Mouse (Mus musculus): ENCODE results near the gene Gm10392. TPM values are rescaled to one million over a fixed set of nuclear protein-coding genes. Genes with fewer than 3 reads are reported as not detected.

The Gm10392 gene
- polyA plus RNA-seq (2012; rRNA removed) = not detected in 2 replicates

DNA sequence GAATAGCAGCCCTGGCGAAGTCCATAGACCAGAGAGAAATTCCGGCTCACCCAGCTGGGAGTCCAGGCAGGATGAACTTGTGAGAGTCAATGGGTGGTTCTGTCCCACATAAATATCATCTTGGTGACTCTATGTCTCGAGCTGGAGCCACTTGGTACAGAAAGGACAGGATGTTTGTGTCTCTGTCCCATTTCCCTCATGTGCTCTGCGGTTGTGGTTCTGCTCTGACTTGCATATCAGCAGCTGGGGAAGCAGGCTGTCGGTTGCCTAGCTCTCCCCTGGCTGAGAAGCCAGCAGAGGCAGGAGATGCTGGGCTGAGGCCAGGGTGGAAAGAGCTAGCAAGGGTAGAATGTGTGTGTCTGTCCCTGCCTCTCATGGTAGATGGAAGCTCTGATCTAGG is at the start of gene Gm10392:
TSS of gene Gm10392 (minus strand) at position 156 of the 400 bp plus-strand sequence.

DNA sequence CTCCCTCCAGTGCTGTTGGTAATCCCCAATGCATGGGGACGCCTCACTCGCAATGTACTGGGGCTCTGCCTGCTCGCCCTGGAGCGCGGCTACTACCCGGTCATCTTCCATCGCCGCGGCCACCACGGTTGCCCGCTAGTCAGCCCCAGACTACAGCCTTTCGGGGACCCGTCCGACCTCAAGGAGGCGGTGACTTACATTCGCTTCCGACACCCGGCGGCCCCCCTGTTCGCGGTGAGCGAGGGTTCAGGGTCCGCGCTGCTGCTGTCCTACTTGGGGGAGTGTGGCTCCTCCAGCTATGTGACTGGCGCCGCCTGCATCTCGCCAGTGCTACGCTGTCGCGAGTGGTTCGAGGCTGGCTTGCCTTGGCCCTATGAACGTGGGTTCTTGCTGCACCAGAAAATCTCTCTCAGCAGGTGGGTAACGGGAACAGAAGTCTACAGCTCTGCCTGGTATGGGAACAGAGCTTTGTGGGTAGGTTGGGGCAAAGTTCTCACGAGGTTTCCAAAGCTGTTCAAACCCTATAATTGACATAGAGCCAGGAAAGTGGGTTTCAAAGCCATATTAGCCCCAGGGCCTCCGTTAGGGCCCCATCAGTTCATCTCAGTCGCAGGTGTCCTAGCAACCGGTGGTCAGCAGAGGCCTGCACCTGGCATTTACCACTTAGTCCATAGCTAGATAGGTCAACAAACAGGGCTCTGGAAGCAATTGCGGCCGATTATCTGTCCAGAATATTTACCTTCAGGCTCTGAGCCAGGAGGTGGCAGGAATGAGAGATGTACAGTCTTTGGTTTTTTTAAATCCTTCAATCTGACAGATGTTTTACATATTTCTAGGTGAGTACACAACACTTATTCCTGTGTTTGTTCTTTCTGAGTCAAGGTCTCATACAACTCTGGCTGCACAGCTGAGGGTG is 3.1 kb downstream of the Gm10392 start, which contains the start of gene Trp53i13:
TSS of gene Trp53i13 (minus strand) at position 344 of the 916 bp plus-strand sequence.

DNA sequence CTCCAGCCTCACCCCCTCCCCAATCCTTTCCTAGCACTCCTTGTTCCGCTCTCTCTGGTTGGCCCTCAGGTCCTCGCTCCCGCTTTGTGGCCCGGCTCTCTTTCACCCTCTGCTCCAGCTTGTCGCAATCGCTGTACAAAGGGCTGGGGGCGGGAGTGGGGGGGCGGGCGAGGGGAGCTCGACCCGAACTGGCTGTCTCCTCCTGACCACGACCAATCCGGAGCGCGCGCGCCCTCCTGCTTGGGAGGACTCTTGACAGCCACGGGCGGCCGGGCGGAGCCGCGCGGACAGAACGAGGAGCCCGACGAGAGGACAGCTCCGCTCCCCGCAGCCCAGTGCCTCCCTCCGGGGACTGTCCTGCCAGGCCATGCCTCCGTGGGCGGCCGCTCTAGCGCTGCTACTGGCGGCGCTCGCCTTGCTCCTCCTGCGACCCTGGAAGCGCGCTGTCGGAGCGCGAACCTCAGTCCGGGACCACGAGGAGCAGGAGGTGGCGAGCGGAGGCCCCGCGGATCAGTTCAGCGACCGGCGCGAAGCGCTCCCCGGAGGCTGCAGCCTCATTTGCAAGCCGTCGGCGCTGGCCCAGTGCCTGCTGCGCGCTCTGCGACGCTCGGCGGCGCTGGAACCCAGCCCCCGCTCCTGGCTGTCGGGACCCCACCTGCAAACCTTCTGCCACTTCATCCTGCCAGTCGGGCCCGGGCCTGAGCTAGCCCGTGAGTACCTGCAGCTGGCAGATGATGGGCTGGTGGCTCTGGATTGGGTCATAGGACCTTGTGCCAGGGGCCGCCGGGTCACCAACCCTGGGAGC is 4.0 kb downstream of the Gm10392 start, which contains the start of gene Abhd15:
TSS of gene Abhd15 (plus strand) at position 290 of the 805 bp plus-strand sequence.

DNA sequence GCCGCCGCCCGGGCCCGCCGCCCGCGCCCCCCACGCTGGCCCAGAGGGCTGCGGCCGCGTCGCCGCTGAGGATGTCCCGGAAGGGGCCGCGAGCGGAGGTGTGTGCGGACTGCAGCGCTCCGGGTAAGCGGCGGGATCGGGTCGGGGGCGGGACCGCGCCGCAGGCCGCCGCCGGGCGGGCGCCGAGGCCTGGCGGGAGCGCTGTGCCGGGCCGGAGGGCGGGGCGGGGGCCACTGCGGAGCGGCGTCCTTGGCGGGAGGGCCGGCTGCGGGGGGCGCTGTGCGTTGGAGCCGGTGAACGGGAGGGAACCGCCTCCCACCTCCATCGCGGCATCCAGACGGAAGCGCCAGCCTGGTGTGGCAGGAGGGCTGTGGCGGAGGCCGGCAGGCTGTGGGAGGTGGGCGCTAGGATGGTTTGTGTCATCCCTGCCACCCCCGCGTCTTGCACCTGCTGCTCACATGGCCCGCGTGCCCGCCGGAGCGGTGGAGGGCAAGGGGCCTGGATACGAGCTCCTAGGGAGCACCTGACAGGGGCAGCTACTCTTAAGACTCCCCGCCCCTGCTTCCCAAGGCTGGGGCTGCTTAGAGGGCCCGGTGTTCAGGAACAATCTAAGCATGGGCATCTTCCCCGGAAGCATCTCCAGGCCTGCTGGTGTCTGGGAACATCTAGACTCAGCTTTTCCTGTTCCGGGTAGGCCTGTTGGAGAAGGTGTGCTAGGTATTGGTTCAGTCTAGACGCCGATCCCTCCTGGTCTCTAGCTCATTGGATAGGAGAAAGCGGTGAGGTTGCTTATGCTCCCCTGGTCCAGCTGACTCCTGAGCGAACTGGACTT is 25.3 kb downstream of the Gm10392 start, which contains the start of gene Git1:
TSS of gene Git1 (plus strand) at position 51 of the 832 bp plus-strand sequence.

DNA sequence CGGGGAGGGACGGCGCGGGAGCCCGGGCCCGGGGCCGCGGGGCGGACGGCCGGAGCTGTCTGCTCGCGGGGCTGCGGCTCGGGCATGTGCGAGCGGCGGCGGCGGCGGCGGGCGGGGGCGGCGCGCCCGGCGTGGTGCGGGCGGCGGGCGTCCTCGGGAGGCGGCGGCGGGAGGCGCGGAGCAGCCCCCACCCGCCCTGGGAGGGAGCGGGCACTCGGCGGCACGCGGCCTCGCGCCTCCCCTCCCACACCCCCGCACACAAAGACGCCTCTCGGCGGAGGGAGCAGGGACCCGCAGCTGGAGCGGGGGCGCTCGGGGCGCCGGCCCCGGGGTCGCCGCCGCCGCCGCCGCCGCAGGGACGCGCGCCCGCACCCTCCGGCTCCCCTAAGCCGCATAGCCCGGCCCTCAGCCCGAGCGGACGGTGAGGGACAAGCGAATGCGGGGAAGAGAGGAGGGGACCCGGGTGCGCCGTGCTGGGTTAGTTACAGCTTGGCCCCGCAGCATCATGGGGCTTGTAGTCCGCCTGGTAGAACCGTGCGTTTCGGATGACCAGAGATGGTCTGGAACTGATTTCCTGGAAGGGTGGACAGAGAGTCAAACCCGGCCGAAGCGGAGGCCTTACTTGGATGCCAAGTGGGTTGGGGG is 29.3 kb downstream of the Gm10392 start, which contains the start of gene Ankrd13b:
TSS of gene Ankrd13b (minus strand) at position 88 of the 645 bp plus-strand sequence.

Other genes with a start within 250 kb of the Gm10392 start
- gene Coro6, start 56.8 kb downstream of the Gm10392 start, polyA plus RNA-seq (2012; rRNA removed) = 11.3 and 11.7 TPM in 2 replicates
- gene Ankrd13b, start 29.5 kb downstream of the Gm10392 start, polyA plus RNA-seq (2012; rRNA removed) = 65.5 and 67.8 TPM in 2 replicates
- 97.9 and 102 TPM in 2 replicates for gene Git1, start 25.6 kb downstream of the Gm10392 start, polyA plus RNA-seq (2012; rRNA removed)
- 9.2 and 9.3 TPM in 2 replicates for gene Abhd15, start 4.1 kb downstream of the Gm10392 start, polyA plus RNA-seq (2012; rRNA removed)
- gene Trp53i13, start 3.2 kb downstream of the Gm10392 start, polyA plus RNA-seq (2012; rRNA removed) = 44.6 and 46.7 TPM in 2 replicates
- 3.0 TPM in 2 replicates for gene Taok1, start 88.6 kb upstream of the Gm10392 start, polyA plus RNA-seq (2012; rRNA removed)
- gene Nufip2, start 167.0 kb upstream of the Gm10392 start, polyA plus RNA-seq (2012; rRNA removed) = 17.6 and 27.2 TPM in 2 replicates
- not detected in 2 replicates for gene Cryba1, start 206.1 kb upstream of the Gm10392 start, polyA plus RNA-seq (2012; rRNA removed)
- gene Myo18a, start 244.0 kb upstream of the Gm10392 start, polyA plus RNA-seq (2012; rRNA removed) = 56.8 and 61.5 TPM in 2 replicates